Mouse (Mus musculus) layer of hippocampus, adult 9-11 months (tissue): Measurements from ENCODE around the gene Arhgap17.

Experiments
- DNase-seq: peaks from one replicate; pipeline ENCODE4 v3.0.0; 2022

Gene Arhgap17

GRCm38 (mm10) chr7:123258103-123258502 is 111.6 kb downstream of the Arhgap17 start:
- DNase-seq, result no peak

- no peak for DNase-seq
Measured at GRCm38 (mm10) chr7:123254196-123254970, 115.3 kb downstream of the Arhgap17 start.

GRCm38 (mm10) chr7:123253396-123253795 is 116.3 kb downstream of the Arhgap17 start:
- no peak for DNase-seq

GRCm38 (mm10) chr7:123251343-123251742 is 118.4 kb downstream of the Arhgap17 start:
- DNase-seq, result no peak

- no peak for DNase-seq
Measured at GRCm38 (mm10) chr7:123248166-123248565, 121.5 kb downstream of the Arhgap17 start.

DNA sequence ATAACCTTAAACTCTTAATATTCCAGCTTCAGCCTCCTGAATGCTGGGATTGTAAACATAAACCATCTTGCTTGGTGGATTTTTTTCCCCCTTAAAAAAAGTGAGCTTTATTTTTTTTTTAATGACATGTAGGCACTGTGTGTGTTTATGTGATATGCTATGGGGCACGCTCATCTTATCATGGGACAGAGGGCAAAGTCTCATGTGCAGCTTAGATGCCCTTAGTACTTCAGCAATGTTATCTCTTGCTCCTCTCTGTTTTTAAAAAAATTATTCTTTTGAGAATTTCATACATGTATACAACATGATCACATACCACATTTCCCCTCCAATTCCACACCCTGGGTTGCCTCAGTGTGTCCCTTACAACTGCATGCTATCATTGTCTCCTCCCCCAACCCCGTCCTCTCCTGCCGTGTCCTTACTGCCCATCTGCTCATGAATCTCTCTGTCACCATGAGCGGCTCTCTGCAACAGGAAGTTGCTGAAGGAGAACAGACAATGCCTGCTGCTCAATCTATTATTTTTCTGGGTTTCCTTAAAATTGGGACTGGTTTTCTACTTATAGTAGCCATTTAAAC is 123.1 kb downstream of the Arhgap17 start:
- DNase-seq, result no peak

- no peak for DNase-seq
Measured at GRCm38 (mm10) chr7:123244833-123245232, 124.9 kb downstream of the Arhgap17 start.

- no peak for DNase-seq
Measured at GRCm38 (mm10) chr7:123242241-123242640, 127.5 kb downstream of the Arhgap17 start.

DNA sequence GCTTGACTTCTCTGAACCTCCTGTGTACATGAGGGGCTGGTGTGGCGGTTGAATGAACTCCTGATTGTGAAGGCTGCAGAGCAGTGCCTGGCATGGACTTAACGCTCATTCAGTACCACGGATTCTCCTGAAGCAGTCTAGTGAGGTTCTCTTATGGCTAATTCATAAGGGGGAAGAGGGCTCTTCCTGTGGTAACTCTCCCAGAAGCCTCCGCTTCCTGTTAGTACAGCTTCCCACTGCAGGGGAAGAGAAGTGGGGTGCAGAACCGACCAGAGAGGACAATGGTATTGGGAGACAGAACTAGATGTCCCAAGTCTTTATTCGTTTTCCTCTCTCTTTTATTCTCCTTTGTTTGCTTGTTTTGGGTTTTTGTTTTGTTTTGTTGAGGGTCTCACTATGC is 129.7 kb downstream of the Arhgap17 start:
- no peak for DNase-seq

GRCm38 (mm10) chr7:123238621-123239020 is 131.1 kb downstream of the Arhgap17 start:
- DNase-seq, result no peak

DNA sequence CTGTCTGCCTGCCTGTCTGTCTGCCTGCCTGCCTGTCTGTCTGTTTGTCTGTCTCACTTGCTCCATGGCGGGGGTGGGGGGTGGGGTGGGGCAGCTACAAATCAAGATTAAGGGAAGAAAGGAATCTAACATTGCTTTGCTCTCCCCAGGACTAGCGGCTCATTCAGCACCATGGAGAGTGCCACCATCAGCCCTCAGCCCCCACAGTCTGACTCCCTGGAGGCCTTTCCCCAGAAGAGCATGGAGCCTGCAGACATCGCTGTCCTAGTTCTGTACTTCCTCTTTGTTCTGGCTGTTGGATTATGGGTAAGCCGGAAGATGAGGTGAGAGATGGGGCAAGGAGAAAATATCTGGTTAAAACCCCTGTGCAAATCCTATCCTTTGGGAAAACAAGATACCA is 134.3 kb downstream of the Arhgap17 start:
- no peak for DNase-seq
